Comparison of ENCODE assay signal across 8 mouse cellular contexts in genomic region chr10:87858013-87858806, GRCm38 (mm10). TPM values are rescaled to one million over a fixed set of nuclear protein-coding genes. Genes with fewer than 3 reads are reported as not detected.
DNase-seq lines count a peak whose midpoint lies in the region; ATAC-seq and TF ChIP-seq lines count a peak whose summit lies in the region.

Gene Igf1 (plus strand): TSS chr10:87858265.

- 27% methylated on average over 5 of the region's 5 CpGs for WGBS in embryonic facial prominence, embryonic 11.5 days
- 9% methylated on average over 5 of the region's 5 CpGs for WGBS in heart, postnatal 0 days
- WGBS in macrophage (ENCODE audit: missing documents): 18% methylated on average over 5 of the region's 5 CpGs

- ATAC-seq in embryonic facial prominence, embryonic 11.5 days (replicated peaks; ENCODE audit: insufficient number of reproducible peaks, low FRiP score, low TSS enrichment, low read depth): 0 out of 2 replicates have a peak, but pooled peaks have one; percentile 20
- peak; percentile 36 for ATAC-seq in heart, postnatal 0 days (ENCODE audit: insufficient read depth, low read depth)

- no peaks in the 10 kb centered on the region for H3K9me3 ChIP-seq in embryonic facial prominence, embryonic 11.5 days (replicated peaks; ENCODE audit: control insufficient read depth, low read length)
- no peaks in the 10 kb centered on the region for H3K9me3 ChIP-seq in heart, postnatal 0 days (replicated peaks; ENCODE audit: control insufficient read depth, low read length)

- no peak for DNase-seq in left cerebral cortex, postnatal 4 days
- DNase-seq in left cerebral cortex, adult 8-10 months (ENCODE audit: low spot score in 2 of 2): no peak
- DNase-seq in embryonic facial prominence, embryonic 11.5 days (ENCODE audit: low spot score): no peak
- DNase-seq in heart, postnatal 0 days (ENCODE audit: low spot score): peak; percentile 23
- DNase-seq in cerebellum, adult 9-10 months: no peak
- DNase-seq in adipocyte (ENCODE audit: low spot score): no peak
- no peak for DNase-seq in cerebellum, adult 18-20 months

- no peaks in the 10 kb centered on the region for H3K27me3 ChIP-seq in embryonic facial prominence, embryonic 11.5 days (ENCODE audit: control insufficient read depth, insufficient read depth, low read length)
- no peaks in the 10 kb centered on the region for H3K27me3 ChIP-seq in heart, postnatal 0 days (ENCODE audit: control insufficient read depth, insufficient read depth, low read length)

- peak within 1 kb of the TSS; percentile 69 for H3K4me2 ChIP-seq in embryonic facial prominence, embryonic 11.5 days (ENCODE audit: low read depth, low read length)
- H3K4me2 ChIP-seq in heart, postnatal 0 days (ENCODE audit: low read depth, low read length): peak within 1 kb of the TSS; percentile 75

- peaks cover 36% of the 10 kb centered on the region for H3K79me2 ChIP-seq in macrophage (ENCODE audit: inconsistent target)

- H3K9ac ChIP-seq in embryonic facial prominence, embryonic 11.5 days (replicated peaks; ENCODE audit: low read length): peak within 1 kb of the TSS; percentile 76; the same call in 1 of the 2 replicates
- peak within 1 kb of the TSS; percentile 73; the same call in 1 of the 2 replicates for H3K9ac ChIP-seq in heart, postnatal 0 days (replicated peaks; ENCODE audit: low read depth, low read length)

- intact Hi-C loops in left cerebral cortex, postnatal 4 days (cut with DNase I): loop anchor here (10.0 kb wide), 1 partner anchor 447 kb away; no protein-coding TSS in a partner anchor

- peak within 1 kb of the TSS; percentile 54 for H3K4me3 ChIP-seq in embryonic facial prominence, embryonic 11.5 days (ENCODE audit: low read depth, low read length)
- peak within 1 kb of the TSS; percentile 69 for H3K4me3 ChIP-seq in heart, postnatal 0 days (ENCODE audit: low read depth, low read length)
- H3K4me3 ChIP-seq in macrophage (ENCODE audit: inconsistent target): peak within 1 kb of the TSS; percentile 74

- no peak for TF ChIP-seq CTCF in heart, postnatal 0 days (IDR thresholded peaks at IDR 0.05; ENCODE audit: low read depth)

- no peak for TF ChIP-seq EP300 in heart, postnatal 0 days (IDR thresholded peaks at IDR 0.05; ENCODE audit: low read depth)

- peaks cover 22% of the 10 kb centered on the region for H3K4me1 ChIP-seq in embryonic facial prominence, embryonic 11.5 days (ENCODE audit: control insufficient read depth, insufficient read depth, low read length)
- H3K4me1 ChIP-seq in heart, postnatal 0 days (ENCODE audit: control insufficient read depth, insufficient read depth): peaks cover 41% of the 10 kb centered on the region

- H3K27ac ChIP-seq in embryonic facial prominence, embryonic 11.5 days (replicated peaks; ENCODE audit: low read depth, low read length): peak within 1 kb of the TSS; percentile 28
- peak within 1 kb of the TSS; percentile 86 for H3K27ac ChIP-seq in heart, postnatal 0 days (ENCODE audit: low read depth)
- H3K27ac ChIP-seq in macrophage: peak within 1 kb of the TSS; percentile 94

- H3K36me3 ChIP-seq in embryonic facial prominence, embryonic 11.5 days (replicated peaks; ENCODE audit: control insufficient read depth, insufficient read depth, low read depth, low read length): no peaks in the 10 kb centered on the region
- H3K36me3 ChIP-seq in heart, postnatal 0 days (replicated peaks; ENCODE audit: control insufficient read depth, insufficient read depth, low read length): no peaks in the 10 kb centered on the region
- no peaks in the 10 kb centered on the region for H3K36me3 ChIP-seq in macrophage (ENCODE audit: inconsistent target)

RNA-seq across cellular contexts. Expression of gene Igf1, which starts in this region (rescaled TPM):
- total RNA-seq in left cerebral cortex, postnatal 4 days (2021): 10 to 100 TPM; 14.5 to 14.7 TPM
- 10 to 100 TPM in 2 of 4 experiments, 1 to 10 TPM in 2; 6.7 to 14.7 (median 10.1) TPM for total RNA-seq in left cerebral cortex, adult 8-10 months (2022)
- polyA plus RNA-seq in embryonic facial prominence, embryonic 11.5 days (2014; fragmentation: Nextera tagmentation; extraction: Ambion mirVana): 66.3 and 67.8 TPM in 2 replicates
- 10.0 and 12.6 TPM in 2 replicates for total RNA-seq in heart, postnatal 0 days (2014; rRNA removed; ENCODE audit: low replicate concordance)
- polyA plus RNA-seq in heart, postnatal 0 days (2015; fragmentation: Nextera tagmentation; extraction: Ambion mirVana): 23.4 and 26.8 TPM in 2 replicates
- total RNA-seq in macrophage (2018; cell fraction: chromatin; rRNA removed): 100 to 1,000 TPM in 21 of 26 experiments, 10 to 100 TPM in 5; 17.7 to 593 (median 129) TPM
- total RNA-seq in macrophage (2018; cell fraction: cytosol; rRNA removed): 100 to 1,000 TPM; 146 to 629 (median 349) TPM
- total RNA-seq in macrophage (2018; cell fraction: nucleus; rRNA removed): 100 to 1,000 TPM in 22 of 26 experiments, 10 to 100 TPM in 4; 82.9 to 492 (median 175) TPM
- 258 to 1,006 TPM (median 561 TPM) in 3 replicates for polyA plus RNA-seq in macrophage (2018)

Comparison
In these comparisons a context has a peak if more than half of its experiments do, and no peak if none do; other contexts are left out.
1. H3K27ac ChIP-seq: peak in every context shown above with its lines; median percentile 94 in macrophage; 86 in heart, postnatal 0 days; 28 in embryonic facial prominence, embryonic 11.5 days.